Mouse (Mus musculus): ENCODE results near the gene Xrra1. TPM values are rescaled to one million over a fixed set of nuclear protein-coding genes. Genes with fewer than 3 reads are reported as not detected.

The Xrra1 gene
- polyA plus RNA-seq, 1 experiment from 2014 or later, result 0.28 TPM

- no peaks in the 10 kb centered on the region for H3K9me3 ChIP-seq
- no peaks in the 10 kb centered on the region for H3K36me3 ChIP-seq
- peak within 1 kb of the TSS; percentile 65 for H3K27ac ChIP-seq (replicated peaks)
- peak within 1 kb of the TSS; percentile 39 for H3K4me3 ChIP-seq
- H3K27me3 ChIP-seq, result no peaks in the 10 kb centered on the region
- peak within 1 kb of the TSS; percentile 60 for H3K4me2 ChIP-seq
- peak; percentile 98 for ATAC-seq (ENCODE audit: low read depth)
- H3K4me1 ChIP-seq (replicated peaks), result peaks cover 14% of the 10 kb centered on the region
- peak within 1 kb of the TSS; percentile 64 for H3K9ac ChIP-seq
- under 1% methylated on average over 26 of the region's 26 CpGs for WGBS
Measured at GRCm38 (mm10) chr7:99828083-99828570, 30.8 kb upstream of the Xrra1 start, which contains the start of gene Neu3. Neu3 (minus strand) TSS chr7:99828417.

GRCm38 (mm10) chr7:99833115-99833845 lies 25.6 kb upstream of the Xrra1 start:
- Histone ChIP-seq H3K27me3 (no peaks in the 10 kb centered on the region), H3K27ac (replicated peaks) (no peak overlapping the region), H3K4me3 (no peak overlapping the region), H3K9me3 (no peaks in the 10 kb centered on the region), H3K4me1 (replicated peaks) (peaks cover 5% of the 10 kb centered on the region; the same call in 1 of the 2 replicates), H3K36me3 (peaks cover 19% of the 10 kb centered on the region), H3K4me2 (no peak overlapping the region), H3K9ac (no peak overlapping the region)
- ATAC-seq (ENCODE audit: low read depth), result no peak
- 89% methylated on average over 5 of the region's 5 CpGs for WGBS

GRCm38 (mm10) chr7:99833846-99834222 lies 25.1 kb upstream of the Xrra1 start:
- ATAC-seq (ENCODE audit: low read depth), result no peak

GRCm38 (mm10) chr7:99834314-99834853 lies 24.5 kb upstream of the Xrra1 start:
- Histone ChIP-seq H3K4me2 (no peak overlapping the region), H3K36me3 (peaks cover 28% of the 10 kb centered on the region), H3K27me3 (no peaks in the 10 kb centered on the region), H3K4me1 (replicated peaks) (no peaks in the 10 kb centered on the region), H3K27ac (replicated peaks) (no peak overlapping the region), H3K9ac (no peak overlapping the region), H3K9me3 (no peaks in the 10 kb centered on the region), H3K4me3 (no peak overlapping the region)
- ATAC-seq (ENCODE audit: low read depth), result no peak
- 90% methylated on average over 5 of the region's 5 CpGs for WGBS

More at GRCm38 (mm10) chr7:99833846-99834222, 25.1 kb upstream of the Xrra1 start:
- Histone ChIP-seq H3K36me3 (peaks cover 24% of the 10 kb centered on the region), H3K9me3 (no peaks in the 10 kb centered on the region), H3K27ac (replicated peaks) (no peak overlapping the region), H3K4me3 (no peak overlapping the region), H3K9ac (no peak overlapping the region), H3K4me2 (no peak overlapping the region), H3K27me3 (no peaks in the 10 kb centered on the region), H3K4me1 (replicated peaks) (no peaks in the 10 kb centered on the region)
- WGBS, result 92% methylated on average over 2 of the region's 2 CpGs

GRCm38 (mm10) chr7:99836781-99837180 lies 22.1 kb upstream of the Xrra1 start:
- Histone ChIP-seq H3K9ac (no peak overlapping the region), H3K27ac (replicated peaks) (no peak overlapping the region), H3K27me3 (no peaks in the 10 kb centered on the region), H3K36me3 (peaks cover 52% of the 10 kb centered on the region), H3K4me1 (replicated peaks) (no peaks in the 10 kb centered on the region), H3K4me3 (no peak overlapping the region), H3K9me3 (no peaks in the 10 kb centered on the region), H3K4me2 (no peak overlapping the region)
- WGBS, result 71% methylated on average over 4 of the region's 4 CpGs
- no peak for ATAC-seq (ENCODE audit: low read depth)

GRCm38 (mm10) chr7:99837358-99838071 lies 21.4 kb upstream of the Xrra1 start:
- Histone ChIP-seq H3K9ac (no peak overlapping the region), H3K4me1 (replicated peaks) (no peaks in the 10 kb centered on the region), H3K9me3 (no peaks in the 10 kb centered on the region), H3K4me3 (no peak overlapping the region), H3K27ac (replicated peaks) (no peak overlapping the region), H3K36me3 (peaks cover 60% of the 10 kb centered on the region), H3K27me3 (no peaks in the 10 kb centered on the region), H3K4me2 (no peak overlapping the region)
- ATAC-seq (ENCODE audit: low read depth), result no peak
- 92% methylated on average over 6 of the region's 6 CpGs for WGBS

- no peaks in the 10 kb centered on the region for H3K9me3 ChIP-seq
- WGBS, result 90% methylated on average over 3 of the region's 3 CpGs
- no peak overlapping the region for H3K9ac ChIP-seq
- peaks cover 67% of the 10 kb centered on the region for H3K36me3 ChIP-seq
- no peak overlapping the region for H3K27ac ChIP-seq (replicated peaks)
- H3K27me3 ChIP-seq, result no peaks in the 10 kb centered on the region
- H3K4me3 ChIP-seq, result no peak overlapping the region
- no peaks in the 10 kb centered on the region for H3K4me1 ChIP-seq (replicated peaks)
- H3K4me2 ChIP-seq, result no peak overlapping the region
- ATAC-seq (ENCODE audit: low read depth), result no peak
Measured at GRCm38 (mm10) chr7:99838241-99838640, 20.7 kb upstream of the Xrra1 start.

GRCm38 (mm10) chr7:99845533-99846236 lies 13.2 kb upstream of the Xrra1 start:
- Histone ChIP-seq H3K36me3 (peaks cover 77% of the 10 kb centered on the region), H3K9ac (no peak overlapping the region)
- no peak for ATAC-seq (ENCODE audit: low read depth)

GRCm38 (mm10) chr7:99850534-99850933 lies 8.4 kb upstream of the Xrra1 start:
- H3K4me1 ChIP-seq (replicated peaks), result peaks cover 12% of the 10 kb centered on the region
- no peaks in the 10 kb centered on the region for H3K9me3 ChIP-seq
- H3K27ac ChIP-seq (replicated peaks), result no peak overlapping the region
- 84% methylated on average over 5 of the region's 5 CpGs for WGBS
- peaks cover 48% of the 10 kb centered on the region for H3K36me3 ChIP-seq
- no peaks in the 10 kb centered on the region for H3K27me3 ChIP-seq
- no peak overlapping the region for H3K9ac ChIP-seq
- no peak overlapping the region for H3K4me3 ChIP-seq
- H3K4me2 ChIP-seq, result no peak overlapping the region
- ATAC-seq (ENCODE audit: low read depth), result no peak

More at GRCm38 (mm10) chr7:99845533-99846236, 13.2 kb upstream of the Xrra1 start:
- Histone ChIP-seq H3K4me1 (replicated peaks) (peaks cover 2% of the 10 kb centered on the region; the same call in 1 of the 2 replicates), H3K4me3 (no peak overlapping the region), H3K27ac (replicated peaks) (no peak overlapping the region), H3K4me2 (no peak overlapping the region), H3K27me3 (no peaks in the 10 kb centered on the region), H3K9me3 (no peaks in the 10 kb centered on the region)
- 94% methylated on average over 8 of the region's 8 CpGs for WGBS

- 36% methylated on average over 1 of the region's 1 CpGs for WGBS
- H3K36me3 ChIP-seq, result peaks cover 43% of the 10 kb centered on the region
Measured at GRCm38 (mm10) chr7:99851121-99851520, 7.8 kb upstream of the Xrra1 start.

GRCm38 (mm10) chr7:99851618-99852017 lies 7.3 kb upstream of the Xrra1 start:
- no peak overlapping the region for H3K4me3 ChIP-seq
- H3K4me2 ChIP-seq, result no peak overlapping the region
- peaks cover 21% of the 10 kb centered on the region for H3K4me1 ChIP-seq (replicated peaks)
- H3K9me3 ChIP-seq, result no peaks in the 10 kb centered on the region
- 89% methylated on average over 6 of the region's 6 CpGs for WGBS
- no peak overlapping the region for H3K9ac ChIP-seq
- no peak for ATAC-seq (ENCODE audit: low read depth)
- no peak overlapping the region for H3K27ac ChIP-seq (replicated peaks)
- peaks cover 43% of the 10 kb centered on the region for H3K36me3 ChIP-seq
- no peaks in the 10 kb centered on the region for H3K27me3 ChIP-seq

More at GRCm38 (mm10) chr7:99851121-99851520, 7.8 kb upstream of the Xrra1 start:
- ATAC-seq (ENCODE audit: low read depth), result no peak
- Histone ChIP-seq H3K9ac (no peak overlapping the region), H3K4me2 (no peak overlapping the region), H3K27me3 (no peaks in the 10 kb centered on the region), H3K27ac (replicated peaks) (no peak overlapping the region), H3K9me3 (no peaks in the 10 kb centered on the region), H3K4me3 (no peak overlapping the region), H3K4me1 (replicated peaks) (peaks cover 16% of the 10 kb centered on the region)

Measured in neural tube, embryonic 13.5 days (tissue).